Mouse (Mus musculus): ENCODE measurements around the gene Aldh1l1. TPM values are rescaled to one million over a fixed set of nuclear protein-coding genes. Genes with fewer than 3 reads are reported as not detected.

The Aldh1l1 gene
- polyA plus RNA-seq, 2 experiments from 2014 or later = 0.44 to 1.7 TPM

DNA sequence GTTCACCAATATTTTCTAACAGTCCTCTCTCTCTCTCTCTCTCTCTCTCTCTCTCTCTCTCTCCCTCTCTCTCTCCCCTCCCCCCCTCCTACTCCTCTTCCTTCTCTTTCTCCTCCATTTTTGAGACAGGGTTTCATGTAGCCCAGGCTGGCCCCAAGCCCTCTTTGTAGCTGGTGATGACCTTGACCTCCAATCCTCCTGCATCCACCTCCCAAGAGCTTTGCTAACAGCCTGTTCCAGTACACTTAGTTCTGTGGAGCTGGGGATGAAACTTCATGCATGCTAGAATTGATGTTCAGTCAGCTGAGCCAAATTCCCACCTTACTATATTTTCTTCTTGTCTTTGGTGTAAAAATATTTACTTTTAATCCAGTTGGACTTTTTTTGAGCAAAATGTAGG lies 67.0 kb downstream of the Aldh1l1 start:
- no peak for ATAC-seq

- ATAC-seq = no peak
These were observed 67.5 kb downstream of the Aldh1l1 start for GRCm38 (mm10) chr6:90553682-90554081.

GRCm38 (mm10) chr6:90556534-90557058 lies 70.4 kb downstream of the Aldh1l1 start:
- ATAC-seq = no peak

DNA sequence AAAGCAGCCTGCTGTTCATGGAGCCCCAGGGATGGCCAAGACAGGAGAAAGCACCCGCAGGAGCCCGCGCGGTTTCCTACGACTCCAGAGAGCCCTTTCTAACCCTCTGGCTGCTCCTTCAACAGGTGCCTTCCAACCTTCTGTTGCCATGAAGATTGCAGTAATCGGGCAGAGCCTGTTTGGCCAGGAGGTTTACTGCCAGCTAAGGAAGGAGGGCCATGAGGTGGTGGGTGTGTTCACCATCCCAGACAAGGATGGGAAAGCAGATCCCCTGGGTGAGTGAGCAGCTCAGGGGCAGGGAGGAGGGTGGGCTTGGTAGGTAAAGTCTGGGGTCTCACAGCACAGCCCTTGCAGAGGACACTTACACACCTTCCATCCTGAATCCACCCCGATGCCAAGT lies 70.8 kb downstream of the Aldh1l1 start:
- no peak for ATAC-seq

DNA sequence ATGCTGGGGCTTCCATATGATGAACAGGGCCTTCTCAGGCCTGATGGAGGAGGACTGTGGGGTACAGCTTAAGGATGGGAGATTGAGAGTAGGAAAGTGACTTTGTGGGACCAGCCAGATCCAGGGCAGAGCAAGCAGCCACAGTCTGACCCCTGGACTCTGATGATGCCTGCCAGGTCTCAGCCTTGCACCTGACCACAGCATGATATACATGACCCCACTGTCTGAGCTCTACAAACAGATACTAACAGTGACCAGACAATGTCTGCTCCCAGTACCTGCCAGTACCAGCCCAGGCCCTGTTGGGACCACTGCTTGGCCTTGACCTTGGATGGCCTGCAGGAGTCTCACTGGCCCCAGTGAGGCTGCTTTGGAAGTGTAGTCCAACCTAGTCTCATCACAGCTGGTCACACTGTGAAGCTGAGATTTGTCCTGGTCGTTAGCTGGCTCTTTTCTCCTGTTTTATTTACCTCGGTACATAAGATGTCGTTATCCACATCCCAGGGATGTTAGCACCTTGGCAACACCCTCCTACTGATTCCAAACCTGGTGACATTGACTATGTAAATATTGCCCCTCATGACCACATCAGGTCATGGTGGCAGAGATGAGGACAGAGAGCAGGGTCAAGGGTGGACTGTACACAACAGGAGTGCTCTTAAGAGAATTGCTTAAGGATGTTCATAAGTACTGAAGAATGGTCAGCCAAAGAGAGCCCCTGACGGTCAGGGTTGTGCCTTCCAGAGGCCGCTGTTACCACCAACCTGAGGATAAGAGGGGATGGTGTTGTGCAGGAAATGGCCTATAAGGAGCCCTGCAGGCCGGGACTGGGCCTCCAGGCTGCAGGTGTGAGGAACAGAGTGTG lies 71.8 kb downstream of the Aldh1l1 start:
- no peak for ATAC-seq

GRCm38 (mm10) chr6:90560390-90561058 lies 74.3 kb downstream of the Aldh1l1 start:
- ATAC-seq = no peak

DNA sequence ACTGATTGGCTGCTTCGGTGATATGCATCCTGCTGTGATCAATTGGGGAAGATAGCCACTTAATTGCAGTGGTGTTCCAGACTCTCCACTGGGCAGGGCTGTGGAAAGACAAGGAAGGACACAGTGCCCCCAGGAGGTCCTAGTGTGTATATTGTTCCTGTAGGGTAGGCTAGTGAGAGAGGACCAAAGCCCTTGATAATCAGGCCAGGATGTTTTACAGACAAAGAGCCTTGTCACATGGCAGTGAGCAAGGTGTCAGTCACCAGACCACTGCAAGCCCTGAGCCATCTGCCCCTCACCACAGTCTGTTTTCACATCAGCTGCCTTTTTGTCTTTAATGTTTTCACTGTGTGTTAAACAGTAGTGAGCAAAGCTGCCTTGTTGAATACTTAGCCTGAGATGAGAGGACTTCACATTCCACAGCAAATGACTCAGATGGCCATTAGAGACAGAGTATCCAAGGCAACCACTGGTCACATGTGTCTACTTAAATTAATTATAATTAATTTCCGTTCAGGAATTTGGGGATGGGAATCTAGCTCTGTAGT lies 75.1 kb downstream of the Aldh1l1 start:
- no peak for ATAC-seq

DNA sequence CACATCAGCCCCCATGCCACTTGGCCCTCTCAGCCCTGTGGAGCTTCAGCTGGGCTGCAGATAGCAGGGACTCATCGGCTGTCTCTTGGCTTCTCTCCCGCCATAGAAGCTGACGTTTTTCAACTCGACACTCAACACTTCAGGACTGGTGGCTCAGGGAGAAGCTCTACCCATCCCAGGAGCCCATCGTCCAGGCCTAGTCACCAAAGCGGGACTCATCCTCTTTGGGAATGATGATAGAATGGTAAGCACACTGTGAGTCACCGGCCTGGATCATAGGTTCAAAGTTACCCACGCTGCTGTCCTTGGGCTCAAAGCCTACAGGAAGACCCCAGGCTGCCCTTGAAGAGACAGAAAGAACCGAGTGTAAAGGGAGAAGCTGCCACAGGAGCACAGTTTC lies 78.0 kb downstream of the Aldh1l1 start:
- no peak for ATAC-seq

- ATAC-seq = no peak
These were observed 79.4 kb downstream of the Aldh1l1 start for GRCm38 (mm10) chr6:90565357-90566215.

DNA sequence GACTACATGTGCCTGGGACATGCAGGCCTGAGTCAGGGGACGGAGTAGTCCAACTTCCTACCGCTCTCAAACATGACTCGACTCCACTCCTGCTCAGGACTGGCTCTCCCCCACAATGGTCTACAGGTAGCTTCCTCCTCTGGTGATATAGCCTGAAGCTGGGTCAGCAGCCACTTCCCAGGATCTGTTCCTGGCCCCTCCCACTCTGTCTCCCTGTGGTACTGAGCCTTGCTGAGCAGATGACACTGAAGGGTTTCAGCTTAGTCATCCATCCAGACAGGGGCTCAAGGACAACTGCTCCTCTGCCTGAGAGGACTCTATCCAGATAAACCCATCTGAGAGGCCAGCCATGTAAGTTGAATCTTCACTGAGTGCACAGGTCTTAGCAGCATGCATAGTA lies 81.3 kb downstream of the Aldh1l1 start:
- ATAC-seq = no peak

GRCm38 (mm10) chr6:90567928-90568327 lies 81.7 kb downstream of the Aldh1l1 start:
- no peak for ATAC-seq

DNA sequence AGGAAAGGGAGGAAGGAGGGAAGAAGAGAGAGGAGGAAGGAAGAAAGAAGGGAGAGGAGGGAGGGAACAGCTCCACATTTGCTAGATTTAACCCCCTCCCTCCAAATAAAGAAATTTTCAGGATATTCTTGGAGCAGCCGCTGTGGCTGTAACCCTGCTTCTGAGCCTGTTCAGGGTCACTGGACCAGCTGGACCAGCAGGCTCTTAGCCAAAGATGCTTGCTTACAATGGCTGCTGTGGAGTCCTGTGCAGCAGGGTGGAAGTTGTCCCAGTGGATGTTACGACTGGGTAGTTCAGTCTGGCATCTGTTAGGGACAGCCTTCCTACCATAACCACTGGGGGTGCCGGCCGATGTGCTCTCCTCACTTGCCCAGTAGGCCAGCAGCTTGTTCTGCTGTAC lies 82.5 kb downstream of the Aldh1l1 start:
- no peak for ATAC-seq

DNA sequence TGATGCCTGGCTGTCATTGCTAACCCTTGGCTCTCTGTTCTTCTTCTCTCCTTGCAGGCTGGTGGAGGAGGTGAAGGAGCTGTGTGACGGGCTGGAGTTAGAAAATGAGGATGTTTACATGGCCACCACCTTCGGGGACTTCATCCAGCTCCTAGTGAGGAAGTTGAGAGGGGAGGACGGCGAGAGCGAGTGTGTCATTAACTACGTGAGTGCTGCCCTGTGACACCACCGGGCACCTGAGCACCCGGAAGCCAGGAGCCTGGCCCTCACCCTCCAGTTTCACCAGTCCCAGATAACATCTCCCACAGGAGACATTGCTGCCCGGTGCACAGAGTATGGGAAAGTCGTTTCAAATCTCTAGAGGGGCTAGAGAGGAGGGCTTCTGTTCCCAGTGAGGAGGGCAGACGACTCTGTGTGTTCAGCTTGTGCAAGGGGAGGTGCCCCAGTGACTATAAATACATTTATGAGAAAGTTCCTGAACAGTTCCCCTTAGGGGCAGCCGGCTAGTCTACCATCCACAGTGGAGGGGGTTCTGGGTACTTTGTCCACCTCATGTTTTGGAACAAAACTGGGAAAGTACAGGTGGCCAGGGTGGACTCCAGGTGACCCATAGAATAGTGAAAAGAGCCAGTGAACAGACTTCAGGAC lies 83.6 kb downstream of the Aldh1l1 start:
- ATAC-seq = no peak

GRCm38 (mm10) chr6:90570392-90570791 lies 84.2 kb downstream of the Aldh1l1 start:
- ATAC-seq = no peak

DNA sequence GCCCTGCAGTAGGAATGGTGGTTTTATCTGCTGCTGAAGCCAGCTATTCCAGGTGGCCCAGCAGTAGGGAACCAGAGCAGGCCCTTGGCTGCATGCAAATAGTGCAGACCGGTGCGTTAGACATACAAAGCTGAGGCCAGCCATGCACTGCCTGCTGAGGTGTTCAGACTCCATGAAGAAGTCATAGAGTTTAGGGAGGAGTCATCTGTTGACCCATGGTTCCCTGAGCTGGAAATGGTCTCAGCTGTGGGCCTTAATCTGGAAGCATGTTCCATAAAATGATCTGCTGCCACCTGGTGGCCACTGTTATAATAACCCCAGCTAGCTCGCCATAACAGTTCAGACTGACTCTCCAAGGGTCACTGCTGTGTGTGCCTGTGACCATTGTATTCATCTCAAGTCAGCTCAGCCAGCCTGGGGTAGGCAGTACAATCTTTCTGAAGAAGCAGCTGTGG lies 89.1 kb downstream of the Aldh1l1 start:
- ATAC-seq = no peak

- no peak for ATAC-seq
These were observed 91.9 kb downstream of the Aldh1l1 start for GRCm38 (mm10) chr6:90578174-90578573.

- no peak for ATAC-seq
These were observed 96.1 kb downstream of the Aldh1l1 start for GRCm38 (mm10) chr6:90582331-90582730.

DNA sequence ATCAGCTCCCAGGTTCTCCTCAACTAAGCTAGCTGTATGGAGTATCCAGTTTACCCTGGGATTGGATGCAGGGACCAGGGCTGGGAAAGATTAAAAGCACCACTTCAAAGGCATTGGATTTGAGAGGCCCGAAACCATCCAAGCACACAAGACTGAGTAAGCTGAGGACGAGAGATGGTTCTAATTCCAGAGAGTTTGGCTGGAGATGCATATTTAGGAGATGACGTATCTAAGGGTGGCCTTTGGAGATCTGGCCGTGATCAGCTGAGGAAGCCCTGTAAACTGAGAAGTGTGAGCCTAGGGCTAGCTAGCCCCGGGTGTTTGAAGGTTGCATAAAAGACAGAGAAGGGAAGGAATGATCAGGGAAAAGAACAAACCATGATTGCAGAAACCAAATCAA lies 101.9 kb downstream of the Aldh1l1 start:
- no peak for ATAC-seq

DNA sequence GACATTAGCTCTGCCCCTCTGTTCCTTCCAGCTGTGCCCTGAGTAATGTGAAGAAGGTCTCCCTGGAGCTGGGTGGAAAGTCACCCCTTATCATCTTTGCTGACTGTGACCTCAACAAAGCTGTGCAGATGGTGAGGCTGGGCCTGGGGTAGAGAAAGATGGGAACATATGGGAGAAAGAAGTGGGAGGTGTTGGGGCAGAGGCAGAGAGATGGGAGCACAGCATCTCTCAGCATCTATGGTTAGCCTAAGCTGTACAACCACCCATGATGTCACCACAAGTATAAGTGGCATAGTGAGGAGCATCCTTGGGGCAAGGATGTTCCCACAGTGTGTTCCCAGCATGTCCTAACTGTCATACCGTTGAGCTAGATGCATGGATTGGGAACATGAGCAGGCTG lies 104.5 kb downstream of the Aldh1l1 start:
- ATAC-seq = no peak

GRCm38 (mm10) chr6:90594972-90595371 lies 108.7 kb downstream of the Aldh1l1 start:
- no peak for ATAC-seq

GRCm38 (mm10) chr6:90597060-90597459 lies 110.8 kb downstream of the Aldh1l1 start:
- no peak for ATAC-seq

DNA sequence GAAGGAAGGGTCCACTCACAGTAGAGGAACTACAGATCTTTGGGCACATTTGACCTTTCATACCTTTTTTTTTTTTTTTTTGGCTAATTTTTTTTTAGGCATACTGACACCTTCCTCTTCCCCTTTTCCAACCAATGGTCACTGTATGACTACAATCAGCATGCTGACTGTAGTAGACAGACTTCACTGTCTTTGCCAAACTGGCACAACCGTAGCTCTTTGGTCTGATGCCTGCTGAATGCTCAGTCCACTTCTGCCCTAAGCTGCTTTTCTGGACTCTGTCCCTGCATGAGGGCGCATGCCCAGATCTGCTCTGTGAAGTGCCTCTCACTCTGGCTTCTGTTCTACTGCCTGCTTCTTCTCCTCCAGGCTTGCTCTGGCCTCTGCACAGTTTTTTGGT lies 111.4 kb downstream of the Aldh1l1 start:
- no peak for ATAC-seq
